Mouse (Mus musculus): ENCODE data around the gene Ogn. TPM values are rescaled to one million over a fixed set of nuclear protein-coding genes. Genes with fewer than 3 reads are reported as not detected.

The Ogn gene
- polyA plus RNA-seq, 1 experiment from 2014 or later, result 101 TPM

- Histone ChIP-seq H3K4me1 (peaks cover 7% of the 10 kb centered on the region), H3K9ac (peak overlapping the region; percentile 52), H3K9me3 (no peaks in the 10 kb centered on the region), H3K4me2 (peak overlapping the region; percentile 81), H3K27me3 (replicated peaks) (no peaks in the 10 kb centered on the region), H3K27ac (no peak overlapping the region; the same call in 1 of the 2 replicates), H3K4me3 (replicated peaks) (peak overlapping the region; percentile 88), H3K36me3 (no peaks in the 10 kb centered on the region)
- 2% methylated on average over 4 of the region's 4 CpGs for WGBS
- no peak for ATAC-seq (ENCODE audit: insufficient read depth, low FRiP score, low read depth)
Measured at GRCm38 (mm10) chr13:49651781-49652351, 44.0 kb downstream of the Ogn start.

GRCm38 (mm10) chr13:49652481-49653179, 44.8 kb downstream of the Ogn start, which contains the start of the genes Cenpp and Nol8:
Cenpp (minus strand) TSS chr13:49652785.
Nol8 (plus strand) TSS chr13:49653078.
- under 1% methylated on average over 68 of the region's 68 CpGs for WGBS
- Histone ChIP-seq H3K4me2 (peak within 1 kb of the TSS; percentile 85), H3K9me3 (no peaks in the 10 kb centered on the region), H3K27ac (peak within 1 kb of the TSS; percentile 72), H3K4me1 (peaks cover 7% of the 10 kb centered on the region), H3K27me3 (replicated peaks) (no peaks in the 10 kb centered on the region), H3K9ac (peak within 1 kb of the TSS; percentile 54), H3K4me3 (replicated peaks) (peak within 1 kb of the TSS; percentile 88), H3K36me3 (no peaks in the 10 kb centered on the region)
- peak; percentile 99 for ATAC-seq (ENCODE audit: insufficient read depth, low FRiP score, low read depth)

GRCm38 (mm10) chr13:49653180-49653541, 45.3 kb downstream of the Ogn start:
- peak overlapping the region; percentile 54; the same call in 1 of the 2 replicates for H3K9ac ChIP-seq
- peak; percentile 71 for ATAC-seq (ENCODE audit: insufficient read depth, low FRiP score, low read depth)
- peak overlapping the region; percentile 85 for H3K4me2 ChIP-seq
- no peaks in the 10 kb centered on the region for H3K36me3 ChIP-seq
- WGBS, result under 1% methylated on average over 16 of the region's 16 CpGs
- H3K27ac ChIP-seq, result peak overlapping the region; percentile 72
- H3K27me3 ChIP-seq (replicated peaks), result no peaks in the 10 kb centered on the region
- H3K9me3 ChIP-seq, result no peaks in the 10 kb centered on the region
- peaks cover 7% of the 10 kb centered on the region for H3K4me1 ChIP-seq
- H3K4me3 ChIP-seq (replicated peaks), result peak overlapping the region; percentile 88

Other genes with a start within 250 kb of the Ogn start
- 17.3 and 20.9 TPM in 2 replicates for gene Ippk, start 186.8 kb upstream of the Ogn start, polyA plus RNA-seq (2015; fragmentation: Nextera tagmentation; extraction: Ambion mirVana)
- 1.1 and 2.6 TPM in 2 replicates for gene Tes3-ps, start 114.7 kb upstream of the Ogn start, polyA plus RNA-seq (2015; fragmentation: Nextera tagmentation; extraction: Ambion mirVana)
- 0.98 and 1.3 TPM in 2 replicates for gene Ecm2, start 103.2 kb upstream of the Ogn start, polyA plus RNA-seq (2015; fragmentation: Nextera tagmentation; extraction: Ambion mirVana)
- 52.1 and 63.9 TPM in 2 replicates for gene Aspn, start 63.6 kb upstream of the Ogn start, polyA plus RNA-seq (2015; fragmentation: Nextera tagmentation; extraction: Ambion mirVana)
- gene Omd, start 25.6 kb upstream of the Ogn start, polyA plus RNA-seq (2015; fragmentation: Nextera tagmentation; extraction: Ambion mirVana), result 0.81 and 0.90 TPM in 2 replicates
- 24.1 and 25.9 TPM in 2 replicates for gene Cenpp, start 44.7 kb downstream of the Ogn start, polyA plus RNA-seq (2015; fragmentation: Nextera tagmentation; extraction: Ambion mirVana)
- 13.4 and 17.5 TPM in 2 replicates for gene Nol8, start 45.0 kb downstream of the Ogn start, polyA plus RNA-seq (2015; fragmentation: Nextera tagmentation; extraction: Ambion mirVana)
- gene Iars, start 74.1 kb downstream of the Ogn start, polyA plus RNA-seq (2015; fragmentation: Nextera tagmentation; extraction: Ambion mirVana), result 71.4 and 74.9 TPM in 2 replicates
- not detected in 2 replicates for gene Gm30302, start 191.0 kb downstream of the Ogn start, polyA plus RNA-seq (2015; fragmentation: Nextera tagmentation; extraction: Ambion mirVana)